ENCODE assay signal across 11 mouse cellular contexts in the genomic region with DNA sequence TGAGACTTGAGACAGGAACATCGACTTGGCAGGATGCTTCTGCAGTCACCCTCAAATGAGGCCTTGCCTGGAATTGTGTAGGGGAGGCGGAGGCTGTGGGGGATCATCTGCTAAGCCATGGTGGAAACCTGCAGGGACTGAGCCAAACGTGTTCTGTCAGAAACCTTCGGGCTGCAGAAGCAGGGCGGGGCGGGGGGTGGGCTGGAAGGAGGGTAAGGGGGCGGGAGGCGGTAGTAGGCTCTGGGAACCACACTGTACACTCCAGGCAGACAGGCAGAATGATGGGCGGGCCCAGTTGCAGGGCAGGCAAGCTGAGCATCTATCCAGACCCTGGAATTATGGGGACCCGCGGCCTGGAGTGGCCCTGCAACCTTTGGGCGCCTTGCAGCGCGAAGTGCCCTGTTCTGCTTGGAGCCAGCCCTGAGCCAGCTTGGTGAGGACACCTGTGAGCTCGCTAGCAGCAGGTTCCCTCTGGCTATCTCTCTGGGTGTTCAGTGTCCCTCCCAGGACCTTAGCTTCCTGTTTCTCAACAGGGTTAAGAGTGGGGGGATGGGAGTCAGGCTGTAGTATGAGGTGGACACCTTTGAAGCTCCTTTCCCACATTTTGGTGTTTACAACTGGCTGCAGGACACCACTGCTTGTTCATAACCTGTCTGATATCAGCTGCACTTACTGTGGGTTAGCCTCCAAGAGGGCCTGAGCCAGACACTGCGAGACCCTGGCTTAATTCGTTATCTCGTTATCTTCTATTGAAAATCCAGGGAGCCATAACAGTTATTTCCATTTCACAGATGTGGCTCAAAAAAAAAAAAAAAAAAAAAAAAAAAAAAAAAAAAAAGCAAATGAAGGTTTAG.
DNase-seq lines count a peak whose midpoint lies in the region; ATAC-seq and TF ChIP-seq lines count a peak whose summit lies in the region.
"Had no signal": no experiment of that assay in that cellular context is flagged by ENCODE, and none has a peak within 500 bp of the region (broad histone marks: within the 10 kb centered on the region; RNA-seq: fewer than 3 reads in every experiment).

No protein-coding gene starts in this region.

- no peaks in the 10 kb centered on the region for H3K9me3 ChIP-seq in intestine, embryonic 14.5 days (ENCODE audit: control insufficient read depth, low read length)
- H3K9me3 ChIP-seq in intestine, postnatal 0 days (ENCODE audit: control insufficient read depth), result no peaks in the 10 kb centered on the region
- H3K9me3 ChIP-seq in hindbrain, postnatal 0 days (ENCODE audit: low read length), result no peaks in the 10 kb centered on the region
- no peaks in the 10 kb centered on the region for H3K9me3 ChIP-seq in neural tube, embryonic 14.5 days (ENCODE audit: control insufficient read depth, low read length)
- H3K9me3 ChIP-seq: G1E had no signal

- H3K27ac ChIP-seq in intestine, embryonic 14.5 days (ENCODE audit: low read depth), result no peak overlapping the region
- no peak overlapping the region for H3K27ac ChIP-seq in intestine, postnatal 0 days (ENCODE audit: low read depth, low read length)
- H3K27ac ChIP-seq in hindbrain, postnatal 0 days, result no peak overlapping the region
- H3K27ac ChIP-seq in neural tube, embryonic 14.5 days (ENCODE audit: low read depth, low read length), result no peak overlapping the region

- TF ChIP-seq CTCF in intestine, postnatal 0 days (IDR thresholded peaks at IDR 0.05; ENCODE audit: low read depth), result no peak
- no peak for TF ChIP-seq CTCF in hindbrain, postnatal 0 days (IDR thresholded peaks at IDR 0.05; ENCODE audit: low read depth)

- DNase-seq in intestine, embryonic 14.5 days (ENCODE audit: low spot score), result peak; percentile 51
- peak; percentile 52 for DNase-seq in embryo, embryonic 9.5 days (ENCODE audit: extremely low spot score)
- DNase-seq in hindbrain, postnatal 0 days (ENCODE audit: low spot score), result peak; percentile 20
- DNase-seq in cerebellum, adult 9-11 months, result no peak
- no peak for DNase-seq in adipocyte (ENCODE audit: low spot score)
- no peak for DNase-seq in lung, postnatal 4 days
- DNase-seq: kidney, postnatal 25 days; thymus, postnatal 25 days had no signal

- H3K9ac ChIP-seq in intestine, embryonic 14.5 days (ENCODE audit: low read length), result no peak overlapping the region
- no peak overlapping the region for H3K9ac ChIP-seq in intestine, postnatal 0 days (ENCODE audit: low read depth, low read length)
- no peak overlapping the region for H3K9ac ChIP-seq in hindbrain, postnatal 0 days (replicated peaks; ENCODE audit: low read length)
- no peak overlapping the region for H3K9ac ChIP-seq in neural tube, embryonic 14.5 days (replicated peaks; ENCODE audit: low read depth, low read length)

- WGBS in intestine, embryonic 14.5 days, result 16% methylated on average over 18 of the region's 18 CpGs
- WGBS in intestine, postnatal 0 days, result 20% methylated on average over 16 of the region's 18 CpGs
- WGBS in hindbrain, postnatal 0 days, result 25% methylated on average over 18 of the region's 18 CpGs
- 22% methylated on average over 18 of the region's 18 CpGs for WGBS in neural tube, embryonic 14.5 days

- peaks cover 5% of the 10 kb centered on the region; the same call in 1 of the 2 replicates for H3K4me1 ChIP-seq in intestine, embryonic 14.5 days (replicated peaks; ENCODE audit: control insufficient read depth, insufficient read depth, low read length)
- no peaks in the 10 kb centered on the region for H3K4me1 ChIP-seq in intestine, postnatal 0 days (replicated peaks; ENCODE audit: control insufficient read depth, insufficient read depth, low read length)
- no peaks in the 10 kb centered on the region for H3K4me1 ChIP-seq in hindbrain, postnatal 0 days (ENCODE audit: insufficient read depth, low read length)
- H3K4me1 ChIP-seq in neural tube, embryonic 14.5 days (ENCODE audit: control insufficient read depth, insufficient read depth, low read length), result no peaks in the 10 kb centered on the region

- no peak overlapping the region for H3K4me3 ChIP-seq in intestine, embryonic 14.5 days (ENCODE audit: low read depth, low read length)
- H3K4me3 ChIP-seq in intestine, postnatal 0 days (ENCODE audit: low read depth, low read length), result no peak overlapping the region
- H3K4me3 ChIP-seq in hindbrain, postnatal 0 days (ENCODE audit: low read length), result no peak overlapping the region
- H3K4me3 ChIP-seq in neural tube, embryonic 14.5 days (ENCODE audit: low read depth, low read length), result no peak overlapping the region

- H3K36me3 ChIP-seq in intestine, embryonic 14.5 days (ENCODE audit: control insufficient read depth, insufficient read depth, low read length), result no peaks in the 10 kb centered on the region
- no peaks in the 10 kb centered on the region for H3K36me3 ChIP-seq in intestine, postnatal 0 days (ENCODE audit: control insufficient read depth, insufficient read depth)
- H3K36me3 ChIP-seq in hindbrain, postnatal 0 days (ENCODE audit: insufficient read depth, low read length), result no peaks in the 10 kb centered on the region
- H3K36me3 ChIP-seq in neural tube, embryonic 14.5 days (ENCODE audit: control insufficient read depth, insufficient read depth, low read length), result no peaks in the 10 kb centered on the region
- H3K36me3 ChIP-seq: G1E had no signal

- peak overlapping the region; percentile 38 for H3K4me2 ChIP-seq in intestine, embryonic 14.5 days (ENCODE audit: low read length)
- H3K4me2 ChIP-seq in intestine, postnatal 0 days (replicated peaks; ENCODE audit: low read depth), result no peak overlapping the region
- peak overlapping the region; percentile 28 for H3K4me2 ChIP-seq in hindbrain, postnatal 0 days (ENCODE audit: low read depth, low read length)
- peak overlapping the region; percentile 11; the same call in 1 of the 2 replicates for H3K4me2 ChIP-seq in neural tube, embryonic 14.5 days (ENCODE audit: low read depth, low read length)

- H3K27me3 ChIP-seq in intestine, embryonic 14.5 days (replicated peaks; ENCODE audit: control insufficient read depth, insufficient read depth, low read length), result no peaks in the 10 kb centered on the region
- H3K27me3 ChIP-seq in intestine, postnatal 0 days (replicated peaks; ENCODE audit: control insufficient read depth, insufficient read depth, low read length), result no peaks in the 10 kb centered on the region
- no peaks in the 10 kb centered on the region for H3K27me3 ChIP-seq in hindbrain, postnatal 0 days (ENCODE audit: insufficient read depth, low read length)
- H3K27me3 ChIP-seq in neural tube, embryonic 14.5 days (ENCODE audit: control insufficient read depth, insufficient read depth, low read length), result no peaks in the 10 kb centered on the region

- 0 out of 2 replicates have a peak, but pooled peaks have one; percentile 47 for ATAC-seq in intestine, embryonic 14.5 days (replicated peaks; ENCODE audit: low FRiP score, low TSS enrichment, low read depth)
- no peak for ATAC-seq in intestine, postnatal 0 days
- ATAC-seq in hindbrain, postnatal 0 days, result peak; percentile 64
- peak; percentile 63; the same call in 1 of the 2 replicates for ATAC-seq in neural tube, embryonic 14.5 days (ENCODE audit: low read depth)

Comparison
In these comparisons a context has a peak if more than half of its experiments do, and no peak if none do; other contexts are left out.
1. DNase-seq: peak in intestine, embryonic 14.5 days (single experiment), embryo, embryonic 9.5 days (single experiment) and hindbrain, postnatal 0 days (single experiment); none in cerebellum, adult 9-11 months (single experiment), adipocyte (single experiment) and lung, postnatal 4 days (0 of 2).